Mouse (Mus musculus): Measurements from ENCODE around the gene Phyhipl. TPM values are rescaled to one million over a fixed set of nuclear protein-coding genes. Genes with fewer than 3 reads are reported as not detected.
A peak's percentile ranks its signal among the peaks of the same experiment; 100 is the strongest.

Phyhipl gene
- total and polyA plus RNA-seq, 3 experiments: 0.18 TPM; not detected in 2

- peak; percentile 59 to 62 for DNase-seq
- Histone ChIP-seq H3K27ac (no peak overlapping the region), H3K9ac (ENCODE audit: low read depth, low read length) (no peak overlapping the region), H3K36me3 (ENCODE audit: control insufficient read depth, insufficient read depth, low read length) (peaks cover 2% of the 10 kb centered on the region), H3K27me3 (ENCODE audit: control insufficient read depth, insufficient read depth, low read length) (no peaks in the 10 kb centered on the region), H3K79me2 (replicated peaks; ENCODE audit: control insufficient read depth, insufficient read depth, low read length) (no peaks in the 10 kb centered on the region), H3K4me3 (peak overlapping the region; percentile 30), H3K4me1 (ENCODE audit: control insufficient read depth, insufficient read depth, low read length) (no peaks in the 10 kb centered on the region; the same call in 1 of the 2 replicates)
- TF ChIP-seq EP300 (IDR thresholded peaks at IDR 0.05; ENCODE audit: insufficient read depth, low read depth, low read length): no peak
- TF ChIP-seq POLR2A (IDR thresholded peaks at IDR 0.05; ENCODE audit: insufficient read depth, low read depth, low read length): no peak
- no peak for TF ChIP-seq CTCF (IDR thresholded peaks at IDR 0.05)
- 23% methylated on average over 38 of the region's 38 CpGs for WGBS
- intact Hi-C loops (cut with DNase I): no loop called here
Measured at GRCm38 (mm10) chr10:70520143-70521131, 135.3 kb downstream of the Phyhipl start.

GRCm38 (mm10) chr10:70519640-70520099 lies 136.1 kb downstream of the Phyhipl start:
- H3K9ac ChIP-seq (ENCODE audit: low read depth, low read length): no peak overlapping the region
- no peak overlapping the region for H3K27ac ChIP-seq
- H3K27me3 ChIP-seq (ENCODE audit: control insufficient read depth, insufficient read depth, low read length): no peaks in the 10 kb centered on the region
- DNase-seq: no peak
- WGBS: 47% methylated on average over 14 of the region's 14 CpGs
- no peaks in the 10 kb centered on the region for H3K79me2 ChIP-seq (replicated peaks; ENCODE audit: control insufficient read depth, insufficient read depth, low read length)
- TF ChIP-seq CTCF (IDR thresholded peaks at IDR 0.05): no peak
- TF ChIP-seq EP300 (IDR thresholded peaks at IDR 0.05; ENCODE audit: insufficient read depth, low read depth, low read length): no peak
- no peak for TF ChIP-seq POLR2A (IDR thresholded peaks at IDR 0.05; ENCODE audit: insufficient read depth, low read depth, low read length)
- intact Hi-C loops (cut with DNase I): no loop called here
- peaks cover 2% of the 10 kb centered on the region for H3K36me3 ChIP-seq (ENCODE audit: control insufficient read depth, insufficient read depth, low read length)
- H3K4me1 ChIP-seq (ENCODE audit: control insufficient read depth, insufficient read depth, low read length): no peaks in the 10 kb centered on the region; the same call in 1 of the 2 replicates
- no peak overlapping the region for H3K4me3 ChIP-seq

- Histone ChIP-seq H3K9ac (ENCODE audit: low read depth, low read length) (no peak overlapping the region), H3K4me1 (ENCODE audit: control insufficient read depth, insufficient read depth, low read length) (no peaks in the 10 kb centered on the region; the same call in 1 of the 2 replicates), H3K4me3 (no peak overlapping the region), H3K79me2 (replicated peaks; ENCODE audit: control insufficient read depth, insufficient read depth, low read length) (no peaks in the 10 kb centered on the region), H3K27ac (no peak overlapping the region), H3K27me3 (ENCODE audit: control insufficient read depth, insufficient read depth, low read length) (no peaks in the 10 kb centered on the region), H3K36me3 (ENCODE audit: control insufficient read depth, insufficient read depth, low read length) (peaks cover 2% of the 10 kb centered on the region)
- intact Hi-C loops (cut with DNase I): no loop called here
- DNase-seq: no peak
- TF ChIP-seq POLR2A (IDR thresholded peaks at IDR 0.05; ENCODE audit: insufficient read depth, low read depth, low read length): no peak
- no peak for TF ChIP-seq EP300 (IDR thresholded peaks at IDR 0.05; ENCODE audit: insufficient read depth, low read depth, low read length)
- TF ChIP-seq CTCF (IDR thresholded peaks at IDR 0.05): no peak
- WGBS: 86% methylated on average over 8 of the region's 8 CpGs
Measured at GRCm38 (mm10) chr10:70516661-70517060, 139.1 kb downstream of the Phyhipl start.

GRCm38 (mm10) chr10:70514848-70515247 lies 140.9 kb downstream of the Phyhipl start:
- intact Hi-C loops (cut with DNase I): no loop called here
- H3K4me1 ChIP-seq (ENCODE audit: control insufficient read depth, insufficient read depth, low read length): no peaks in the 10 kb centered on the region
- no peak overlapping the region for H3K27ac ChIP-seq
- WGBS: 85% methylated on average over 9 of the region's 9 CpGs
- TF ChIP-seq CTCF (IDR thresholded peaks at IDR 0.05) (no peak), POLR2A (IDR thresholded peaks at IDR 0.05; ENCODE audit: insufficient read depth, low read depth, low read length) (no peak), EP300 (IDR thresholded peaks at IDR 0.05; ENCODE audit: insufficient read depth, low read depth, low read length) (no peak)
- no peak for DNase-seq
- H3K9ac ChIP-seq (ENCODE audit: low read depth, low read length): no peak overlapping the region
- no peaks in the 10 kb centered on the region for H3K36me3 ChIP-seq (ENCODE audit: control insufficient read depth, insufficient read depth, low read length)
- H3K79me2 ChIP-seq (replicated peaks; ENCODE audit: control insufficient read depth, insufficient read depth, low read length): no peaks in the 10 kb centered on the region
- H3K27me3 ChIP-seq (ENCODE audit: control insufficient read depth, insufficient read depth, low read length): no peaks in the 10 kb centered on the region
- H3K4me3 ChIP-seq: no peak overlapping the region

DNA sequence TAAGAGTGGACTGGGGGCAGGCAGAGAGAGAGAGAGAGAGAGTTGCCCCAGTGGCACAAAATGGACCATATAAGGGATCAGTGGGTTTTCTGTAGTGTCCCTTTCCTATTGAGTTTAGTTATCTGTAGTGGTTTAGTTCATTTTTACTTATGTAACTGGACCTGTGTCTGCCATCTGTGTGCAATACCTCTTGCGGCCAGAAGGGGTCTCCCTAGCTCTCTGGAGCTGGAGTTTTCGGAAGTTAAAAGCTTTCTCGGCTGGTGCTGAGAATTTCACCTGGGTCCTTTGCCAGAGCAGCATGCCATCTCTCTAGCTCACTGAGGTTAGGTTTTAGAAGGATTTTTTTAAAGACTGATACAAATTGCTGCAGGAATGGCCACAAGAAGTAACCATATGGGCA lies 147.9 kb downstream of the Phyhipl start:
- no peak for DNase-seq
- TF ChIP-seq EP300 (IDR thresholded peaks at IDR 0.05; ENCODE audit: insufficient read depth, low read depth, low read length) (no peak), CTCF (IDR thresholded peaks at IDR 0.05) (peak; percentile 60)
- H3K9ac ChIP-seq (ENCODE audit: low read depth, low read length): no peak overlapping the region
- no peak overlapping the region for H3K4me3 ChIP-seq
- H3K79me2 ChIP-seq (replicated peaks; ENCODE audit: control insufficient read depth, insufficient read depth, low read length): no peaks in the 10 kb centered on the region
- H3K4me1 ChIP-seq (ENCODE audit: control insufficient read depth, insufficient read depth, low read length): peaks cover 4% of the 10 kb centered on the region
- WGBS: 85% methylated on average over 3 of the region's 3 CpGs
- no peaks in the 10 kb centered on the region for H3K27me3 ChIP-seq (ENCODE audit: control insufficient read depth, insufficient read depth, low read length)
- intact Hi-C loops (cut with DNase I): loop anchor here (2.0 to 5.0 kb wide), 2 partner anchors 139 to 191 kb away; no protein-coding TSS in a partner anchor
- no peaks in the 10 kb centered on the region for H3K36me3 ChIP-seq (ENCODE audit: control insufficient read depth, insufficient read depth, low read length)
- no peak overlapping the region for H3K27ac ChIP-seq

Other genes starting within 250 kb of the Phyhipl start
- gene Fam13c, start 215.5 kb downstream of the Phyhipl start, total RNA-seq (2021): 1 to 10 TPM; 5.2 to 5.5 TPM
- gene Fam13c, start 215.5 kb downstream of the Phyhipl start, polyA plus RNA-seq (2012; rRNA removed): 2.8 TPM in 2 replicates